Mouse (Mus musculus): ENCODE results near the gene Cux2. TPM values are rescaled to one million over a fixed set of nuclear protein-coding genes. Genes with fewer than 3 reads are reported as not detected.

Cux2 gene
- polyA plus RNA-seq, 1 experiment from 2014 or later = not detected

DNA sequence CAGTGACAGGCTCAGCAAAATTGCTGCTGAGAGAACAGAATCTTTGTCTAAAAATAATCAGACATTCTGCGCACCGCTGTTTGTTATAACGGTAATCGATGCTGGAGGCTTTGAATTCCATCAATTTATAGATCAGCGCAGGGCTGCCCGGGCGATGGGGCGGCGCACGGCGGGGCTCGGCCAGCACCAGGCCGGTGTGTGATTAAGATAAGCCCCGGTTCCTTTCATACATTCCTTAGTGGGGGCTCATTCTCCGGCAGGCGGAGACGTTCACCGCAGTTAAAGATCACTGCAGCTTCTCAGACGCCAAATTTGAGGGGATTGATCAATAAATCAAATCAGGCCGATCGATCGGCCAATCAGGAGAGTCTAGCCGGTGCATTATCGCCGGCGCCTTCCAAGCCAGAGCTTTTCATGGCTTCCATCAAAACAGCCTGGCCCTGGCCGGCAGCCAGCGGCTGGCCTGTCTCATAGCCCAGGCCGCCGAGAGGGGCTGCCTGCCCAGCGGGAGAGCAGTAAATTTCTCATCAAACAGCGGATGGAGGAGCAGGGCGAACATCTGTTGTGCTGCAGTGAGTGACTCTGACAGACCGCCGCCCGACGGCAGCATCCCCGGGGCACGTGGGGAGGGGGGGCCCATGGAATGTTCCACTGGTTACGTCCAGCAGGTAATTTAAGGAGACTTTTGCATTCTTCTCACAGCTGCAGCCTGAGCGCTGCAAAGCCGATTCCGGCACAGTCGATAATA lies 101.4 kb downstream of the Cux2 start:
- no peak overlapping the region for H3K4me3 ChIP-seq (ENCODE audit: inconsistent target)
- 14% methylated on average over 40 of the region's 44 CpGs for WGBS (ENCODE audit: missing documents)
- H3K36me3 ChIP-seq (ENCODE audit: inconsistent target) = no peaks in the 10 kb centered on the region
- H3K27ac ChIP-seq = no peak overlapping the region
- no peaks in the 10 kb centered on the region for H3K79me2 ChIP-seq (ENCODE audit: inconsistent target)

DNA sequence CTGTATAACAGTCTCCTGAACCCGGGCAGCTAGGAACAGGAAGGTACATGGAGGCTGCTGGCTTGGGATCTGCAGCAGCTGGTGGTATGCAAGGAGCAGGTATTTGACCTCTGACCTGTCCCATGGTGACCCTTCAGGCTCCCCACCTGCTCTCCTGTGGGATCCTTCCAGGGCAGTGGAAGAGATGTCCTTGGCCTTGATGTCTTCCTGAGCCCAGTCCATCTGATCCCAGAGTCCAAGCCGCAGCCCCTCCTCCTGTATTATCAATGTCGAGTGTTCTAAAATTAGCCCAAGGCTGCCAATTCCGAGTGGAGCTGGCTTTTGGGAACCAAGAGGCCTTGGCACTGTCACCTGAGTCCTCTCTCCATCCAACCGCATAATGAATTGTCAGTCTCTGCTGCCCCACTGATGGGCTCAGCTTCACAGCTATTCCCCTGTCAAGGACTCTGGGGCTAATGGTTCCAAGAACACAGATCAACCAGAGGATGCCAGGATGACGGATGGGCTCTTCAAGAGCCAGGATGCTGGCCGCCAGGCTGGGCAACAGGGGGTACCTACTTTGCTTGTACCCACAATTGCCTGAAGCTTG lies 103.2 kb downstream of the Cux2 start:
- H3K36me3 ChIP-seq (ENCODE audit: inconsistent target) = no peaks in the 10 kb centered on the region
- H3K79me2 ChIP-seq (ENCODE audit: inconsistent target) = no peaks in the 10 kb centered on the region
- no peak overlapping the region for H3K27ac ChIP-seq
- H3K4me3 ChIP-seq (ENCODE audit: inconsistent target) = no peak overlapping the region
- WGBS (ENCODE audit: missing documents) = 85% methylated on average over 7 of the region's 7 CpGs

DNA sequence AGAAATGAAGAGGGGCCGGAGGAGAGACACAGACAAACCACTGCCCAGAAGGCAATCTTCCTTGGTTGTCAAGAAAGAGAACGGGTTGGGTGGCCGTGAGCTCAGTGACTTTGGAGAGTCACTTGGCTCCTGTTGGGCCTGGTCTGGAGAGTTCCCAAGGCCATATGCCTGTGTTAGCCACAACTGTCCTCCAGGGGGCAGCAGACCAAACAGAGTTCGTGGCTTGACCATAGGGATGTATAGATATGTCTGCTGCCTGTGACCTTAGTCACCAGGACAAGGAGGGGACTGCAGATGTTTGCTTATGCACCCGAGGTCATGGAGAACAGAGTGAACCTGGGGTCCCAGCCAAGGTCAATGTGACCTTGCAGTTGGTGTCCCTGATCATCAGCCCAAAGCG lies 104.1 kb downstream of the Cux2 start:
- no peaks in the 10 kb centered on the region for H3K36me3 ChIP-seq (ENCODE audit: inconsistent target)
- H3K27ac ChIP-seq = no peak overlapping the region
- 57% methylated on average over 6 of the region's 6 CpGs for WGBS (ENCODE audit: missing documents)
- no peaks in the 10 kb centered on the region for H3K79me2 ChIP-seq (ENCODE audit: inconsistent target)
- H3K4me3 ChIP-seq (ENCODE audit: inconsistent target) = no peak overlapping the region

DNA sequence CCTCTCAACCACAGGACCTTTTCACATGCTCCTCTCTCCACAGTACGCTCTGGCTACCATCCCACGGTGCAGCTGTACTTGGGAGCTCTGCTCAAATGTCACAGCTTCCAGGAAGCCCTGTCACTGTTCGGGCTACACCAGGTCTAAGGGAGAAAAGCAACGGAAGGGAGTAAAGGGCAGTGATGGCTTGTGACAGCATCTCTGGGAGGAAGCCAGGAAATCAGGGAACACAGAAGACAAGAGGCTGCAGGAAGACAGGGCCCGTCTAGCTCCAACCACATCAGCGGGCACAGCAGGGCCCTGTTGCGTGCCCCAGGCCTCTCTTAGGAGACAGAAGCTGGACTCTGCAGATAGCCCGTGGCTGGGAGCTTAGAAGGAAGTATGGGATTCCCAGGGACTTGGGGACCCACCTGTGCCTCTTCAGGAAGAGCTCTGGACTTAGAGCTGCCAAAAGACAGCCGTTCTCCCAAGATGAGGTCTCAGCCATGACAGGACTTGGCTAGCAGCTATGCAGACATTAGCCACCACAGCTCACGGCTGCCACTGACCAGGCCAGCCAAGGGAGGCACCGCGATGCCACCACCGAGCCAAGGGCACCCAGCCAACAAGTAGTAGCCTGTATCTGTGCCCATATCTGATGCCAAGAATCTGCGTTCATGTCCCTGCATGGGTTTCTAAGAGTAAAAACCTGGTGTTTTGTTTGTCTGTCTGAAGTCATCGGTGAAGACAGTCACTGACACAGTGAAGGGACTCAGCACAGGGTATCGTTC lies 105.7 kb downstream of the Cux2 start:
- Histone ChIP-seq H3K36me3 (ENCODE audit: inconsistent target) (no peaks in the 10 kb centered on the region), H3K79me2 (ENCODE audit: inconsistent target) (no peaks in the 10 kb centered on the region), H3K4me3 (ENCODE audit: inconsistent target) (no peak overlapping the region), H3K27ac (no peak overlapping the region)
- 95% methylated on average over 16 of the region's 16 CpGs for WGBS (ENCODE audit: missing documents)

DNA sequence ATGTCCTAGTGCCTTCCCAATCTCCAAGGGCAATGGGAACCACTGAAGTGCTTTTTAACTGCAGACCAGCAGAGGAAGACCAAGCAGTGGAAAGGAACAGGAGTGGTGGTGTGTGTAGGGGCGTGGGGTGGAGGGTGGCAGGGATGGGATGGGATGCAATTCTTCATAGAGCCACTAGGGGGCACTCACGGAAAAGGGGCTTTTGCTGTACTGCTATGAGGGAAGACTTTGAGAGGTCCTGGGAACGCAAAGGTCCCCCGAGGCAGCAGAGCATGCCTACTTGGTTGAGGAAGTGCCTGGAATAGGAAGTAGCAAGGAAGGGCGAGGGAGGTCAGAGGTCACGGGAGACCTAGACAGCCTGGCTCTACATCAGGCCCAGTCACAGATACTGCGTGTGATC lies 106.4 kb downstream of the Cux2 start:
- H3K4me3 ChIP-seq (ENCODE audit: inconsistent target) = no peak overlapping the region
- H3K79me2 ChIP-seq (ENCODE audit: inconsistent target) = no peaks in the 10 kb centered on the region
- H3K36me3 ChIP-seq (ENCODE audit: inconsistent target) = no peaks in the 10 kb centered on the region
- 35% methylated on average over 7 of the region's 7 CpGs for WGBS (ENCODE audit: missing documents)
- no peak overlapping the region for H3K27ac ChIP-seq

DNA sequence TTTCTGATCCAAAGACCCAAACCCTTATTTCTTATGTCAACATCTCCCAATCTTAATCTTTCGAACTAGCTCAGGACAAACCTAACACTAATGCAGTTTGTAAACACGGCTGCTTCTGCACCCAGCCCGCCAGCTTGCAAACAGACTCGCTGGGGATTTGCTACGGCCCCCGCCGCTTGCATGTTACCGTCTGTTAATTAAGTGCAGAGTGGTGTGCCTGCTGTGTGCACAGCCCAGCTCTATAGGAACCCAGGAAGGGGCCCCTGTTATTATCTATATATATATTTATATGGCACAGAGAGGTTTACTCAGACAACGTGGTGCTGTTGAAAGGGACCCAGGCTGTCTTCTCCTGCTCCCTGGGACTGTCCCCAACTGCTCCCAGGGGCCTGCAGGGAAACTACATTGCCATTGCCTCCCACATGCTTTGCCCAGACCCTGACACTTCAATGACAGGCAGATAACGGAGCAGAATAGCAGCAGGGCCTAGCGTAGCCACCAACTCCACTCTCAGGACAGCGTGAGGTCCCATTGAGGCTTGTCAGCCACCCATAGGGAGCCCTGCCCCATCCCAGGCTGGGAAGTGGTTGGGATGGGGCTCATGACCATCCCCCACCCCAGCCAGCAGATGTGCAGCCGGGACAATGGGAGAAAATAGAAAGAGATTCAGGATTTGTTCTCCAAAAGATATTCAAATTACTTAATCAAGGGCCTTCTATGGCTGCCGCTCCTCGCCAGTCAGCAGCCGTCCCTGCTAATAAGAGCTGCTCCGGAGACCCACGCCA lies 111.6 kb downstream of the Cux2 start:
- Histone ChIP-seq H3K79me2 (ENCODE audit: inconsistent target) (no peaks in the 10 kb centered on the region), H3K27ac (no peak overlapping the region), H3K36me3 (ENCODE audit: inconsistent target) (no peaks in the 10 kb centered on the region), H3K4me3 (ENCODE audit: inconsistent target) (no peak overlapping the region)
- WGBS (ENCODE audit: missing documents) = 85% methylated on average over 18 of the region's 18 CpGs

DNA sequence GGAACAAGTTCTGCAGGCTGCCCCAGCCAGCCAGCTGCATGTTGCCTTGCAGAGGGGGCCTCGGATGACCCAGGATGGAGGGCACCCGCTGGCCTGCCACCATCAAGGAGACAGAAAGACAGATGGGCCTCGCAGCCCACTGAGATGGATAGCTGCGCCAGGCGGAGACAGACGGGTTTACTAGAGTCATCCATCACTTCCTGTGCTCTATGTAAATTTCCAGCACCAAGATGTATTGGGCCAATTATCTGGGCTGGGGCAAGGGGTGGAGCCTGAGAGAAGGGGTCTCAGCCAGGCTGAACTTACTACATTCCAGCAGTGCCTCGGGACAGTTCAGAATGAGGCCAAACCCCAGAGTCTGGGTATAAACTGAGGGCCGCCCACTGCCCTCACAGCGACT lies 119.6 kb downstream of the Cux2 start:
- Histone ChIP-seq H3K4me3 (ENCODE audit: inconsistent target) (no peak overlapping the region), H3K36me3 (ENCODE audit: inconsistent target) (no peaks in the 10 kb centered on the region), H3K27ac (no peak overlapping the region), H3K79me2 (ENCODE audit: inconsistent target) (no peaks in the 10 kb centered on the region)
- 57% methylated on average over 9 of the region's 9 CpGs for WGBS (ENCODE audit: missing documents)

DNA sequence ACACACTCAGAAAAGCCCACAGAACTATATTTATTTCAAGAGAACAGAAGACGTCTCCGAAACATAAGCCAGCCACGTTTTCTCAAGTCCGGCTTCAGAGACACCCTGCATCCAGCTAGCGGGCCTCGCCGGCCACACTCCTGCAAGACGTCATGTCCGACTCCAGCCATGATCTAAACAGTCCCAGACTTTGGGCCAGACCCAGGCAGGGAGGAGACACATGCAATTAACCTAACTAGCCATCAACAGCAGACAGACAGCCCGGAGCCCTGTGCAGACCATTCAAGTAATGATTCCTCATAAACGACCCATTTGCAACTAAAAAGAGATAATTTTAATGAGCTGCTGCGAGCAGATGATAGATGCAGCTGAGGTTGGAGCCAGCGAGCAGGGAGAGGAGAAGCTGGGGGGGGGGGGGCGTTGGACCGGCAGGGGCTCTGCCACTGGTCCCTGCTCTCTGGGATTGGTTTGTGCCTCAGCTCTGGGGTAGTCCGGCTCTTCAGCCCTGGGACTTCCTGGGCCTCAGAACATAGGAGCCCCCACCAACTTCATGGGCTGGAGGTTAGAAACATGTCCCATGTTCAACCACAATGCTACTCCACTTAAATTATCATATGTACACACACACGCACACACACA lies 121.4 kb downstream of the Cux2 start:
- 72% methylated on average over 16 of the region's 17 CpGs for WGBS (ENCODE audit: missing documents)
- Histone ChIP-seq H3K4me3 (ENCODE audit: inconsistent target) (no peak overlapping the region), H3K36me3 (ENCODE audit: inconsistent target) (no peaks in the 10 kb centered on the region), H3K79me2 (ENCODE audit: inconsistent target) (no peaks in the 10 kb centered on the region), H3K27ac (no peak overlapping the region)

DNA sequence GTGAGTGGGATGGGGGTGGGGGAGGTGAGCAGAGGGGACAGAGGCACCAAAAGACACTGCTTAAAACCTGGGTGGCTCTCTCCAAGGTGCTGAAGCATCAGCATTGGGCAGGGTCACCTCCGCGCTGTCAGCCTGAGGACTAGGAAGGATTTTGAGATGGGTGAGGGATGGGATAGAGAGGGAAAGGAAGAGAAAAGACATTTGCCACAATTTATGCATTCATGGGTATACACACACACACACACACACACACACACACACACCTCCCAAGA lies 123.4 kb downstream of the Cux2 start:
- no peak overlapping the region for H3K4me3 ChIP-seq (ENCODE audit: inconsistent target)
- WGBS (ENCODE audit: missing documents) = 22% methylated on average over 2 of the region's 2 CpGs
- no peaks in the 10 kb centered on the region for H3K79me2 ChIP-seq (ENCODE audit: inconsistent target)
- no peak overlapping the region for H3K27ac ChIP-seq
- H3K36me3 ChIP-seq (ENCODE audit: inconsistent target) = no peaks in the 10 kb centered on the region

DNA sequence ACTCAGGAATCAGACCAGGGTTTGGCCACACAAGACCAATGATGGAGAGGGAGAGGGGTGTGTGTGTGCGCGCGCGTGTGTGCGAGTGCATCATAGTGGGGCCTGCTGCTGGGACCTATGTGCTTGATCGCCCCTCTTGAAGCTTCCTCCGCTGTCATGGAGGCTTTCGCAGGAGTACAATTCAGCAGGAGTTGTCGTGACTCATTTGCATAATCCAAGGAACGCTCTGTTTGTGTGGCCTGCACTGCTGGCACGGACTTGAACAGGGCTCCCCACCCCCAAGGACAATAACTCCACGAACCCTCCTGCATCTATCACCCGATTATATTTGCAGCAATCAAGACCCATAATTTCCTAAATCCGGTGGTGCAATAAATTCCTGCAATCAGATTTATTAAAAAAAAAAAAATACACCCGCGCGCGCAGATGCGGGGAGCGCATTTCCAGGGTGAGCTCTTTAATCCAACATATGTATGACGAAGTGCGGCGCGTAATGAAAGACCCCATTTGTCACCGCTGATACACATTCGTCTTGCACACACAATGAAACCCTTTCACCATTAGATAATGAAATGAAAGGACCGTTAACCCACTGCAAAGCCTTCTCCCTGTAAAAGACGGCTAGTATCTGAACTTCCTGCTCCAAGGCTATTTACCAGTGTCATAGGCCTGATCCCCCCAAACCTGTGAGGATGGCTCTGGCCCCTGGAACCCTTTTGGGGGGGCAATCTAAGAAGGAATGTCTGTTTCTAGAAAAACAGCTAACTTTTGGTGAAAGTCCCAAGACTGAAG lies 124.0 kb downstream of the Cux2 start:
- H3K4me3 ChIP-seq (ENCODE audit: inconsistent target) = no peak overlapping the region
- 46% methylated on average over 28 of the region's 28 CpGs for WGBS (ENCODE audit: missing documents)
- H3K36me3 ChIP-seq (ENCODE audit: inconsistent target) = no peaks in the 10 kb centered on the region
- H3K27ac ChIP-seq = no peak overlapping the region
- H3K79me2 ChIP-seq (ENCODE audit: inconsistent target) = no peaks in the 10 kb centered on the region

DNA sequence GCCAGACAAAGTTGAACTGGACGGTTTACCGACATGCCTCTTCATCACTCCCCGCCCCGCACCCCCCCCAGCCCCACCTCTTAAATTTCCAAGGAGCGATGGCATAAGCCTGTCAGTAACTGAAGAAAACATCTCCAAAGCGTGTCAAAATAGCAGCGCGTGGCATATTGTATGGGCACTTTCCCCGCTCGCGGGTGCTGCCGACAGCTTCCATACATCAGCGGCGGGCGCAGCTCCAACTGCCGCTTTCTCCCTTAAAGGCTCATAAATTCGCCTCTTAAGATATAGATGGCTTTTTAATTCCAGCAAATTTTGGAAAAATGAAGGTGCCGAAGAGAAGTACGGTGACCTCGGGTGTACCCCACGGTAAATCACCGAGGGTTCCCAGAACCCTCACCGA lies 124.6 kb downstream of the Cux2 start:
- Histone ChIP-seq H3K4me3 (ENCODE audit: inconsistent target) (no peak overlapping the region), H3K36me3 (ENCODE audit: inconsistent target) (no peaks in the 10 kb centered on the region), H3K27ac (no peak overlapping the region), H3K79me2 (ENCODE audit: inconsistent target) (no peaks in the 10 kb centered on the region)
- WGBS (ENCODE audit: missing documents) = 42% methylated on average over 23 of the region's 23 CpGs

DNA sequence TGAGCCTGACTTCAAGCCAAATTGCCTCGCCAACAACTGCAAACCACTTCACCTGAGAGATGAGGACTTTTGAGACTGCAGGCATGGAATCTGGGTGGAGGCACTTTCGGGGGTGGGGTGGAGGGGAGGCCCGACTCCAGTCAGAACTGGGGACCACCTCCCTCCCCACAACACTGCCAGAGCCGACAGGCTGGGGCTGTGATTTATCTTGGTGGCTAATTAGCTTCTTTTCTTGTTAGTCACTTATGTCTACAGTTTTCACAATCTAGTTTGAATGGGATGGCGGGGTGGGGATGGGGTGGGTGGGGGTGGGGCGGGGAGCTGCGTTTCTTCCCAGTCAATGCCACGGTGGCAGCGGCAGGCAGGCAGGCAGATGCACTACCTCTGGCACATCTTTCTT lies 125.5 kb downstream of the Cux2 start:
- H3K4me3 ChIP-seq (ENCODE audit: inconsistent target) = no peak overlapping the region
- no peaks in the 10 kb centered on the region for H3K79me2 ChIP-seq (ENCODE audit: inconsistent target)
- H3K36me3 ChIP-seq (ENCODE audit: inconsistent target) = no peaks in the 10 kb centered on the region
- H3K27ac ChIP-seq = no peak overlapping the region
- 43% methylated on average over 4 of the region's 9 CpGs for WGBS (ENCODE audit: missing documents)

DNA sequence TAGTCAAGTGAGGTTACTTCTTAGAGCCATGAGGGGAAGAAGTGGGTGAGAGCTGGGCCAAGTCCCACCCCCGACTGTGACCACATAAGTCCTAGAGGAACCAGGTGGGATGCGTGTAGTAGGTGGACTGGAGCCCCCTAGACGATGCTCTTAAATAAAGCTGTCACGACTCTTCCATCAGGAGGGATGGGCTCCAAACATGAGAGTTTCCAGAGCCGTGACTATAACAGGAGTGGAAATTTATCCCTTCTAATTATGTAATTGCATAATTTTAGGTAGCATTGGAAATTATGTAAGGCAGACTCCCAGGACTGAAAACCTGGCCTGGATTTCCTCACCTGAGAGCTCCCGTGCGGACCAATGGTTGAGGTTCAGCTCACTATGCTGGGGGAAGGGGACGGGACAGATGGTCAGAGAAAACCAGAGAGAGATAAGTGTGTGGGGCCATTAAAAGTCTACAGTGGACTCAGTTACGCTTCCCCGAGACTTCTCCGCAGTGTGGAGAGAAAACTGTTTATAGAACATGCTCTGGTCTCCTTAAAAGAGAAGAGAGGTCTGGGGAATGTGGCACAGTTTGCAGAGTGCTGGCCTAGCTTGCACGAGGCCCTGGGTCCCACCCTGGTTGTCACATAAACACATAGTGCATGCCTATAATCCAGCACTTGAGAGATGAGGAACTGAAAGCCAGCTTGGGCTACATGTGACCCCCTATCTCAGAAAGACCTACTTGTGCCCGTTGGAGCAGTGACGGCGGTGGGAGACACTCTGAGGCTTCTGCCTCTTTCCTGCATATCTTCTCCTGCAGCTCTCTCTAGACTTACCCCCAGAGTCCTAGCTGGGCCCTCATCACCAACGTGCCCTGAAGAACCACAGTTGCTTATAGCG lies 126.7 kb downstream of the Cux2 start:
- H3K27ac ChIP-seq = no peak overlapping the region
- no peaks in the 10 kb centered on the region for H3K36me3 ChIP-seq (ENCODE audit: inconsistent target)
- no peaks in the 10 kb centered on the region for H3K79me2 ChIP-seq (ENCODE audit: inconsistent target)
- 60% methylated on average over 17 of the region's 17 CpGs for WGBS (ENCODE audit: missing documents)
- no peak overlapping the region for H3K4me3 ChIP-seq (ENCODE audit: inconsistent target)

All from macrophage (primary cell).